Mouse (Mus musculus): ENCODE measurements around the gene Gjd3.
A peak's percentile ranks its signal among the peaks of the same experiment; 100 is the strongest.
"Not testable (repeated sequence)": the region's sequence is repeated elsewhere in the genome, so short reads cannot be mapped to it uniquely, and the experiment has no call there.

Gene Gjd3

DNA sequence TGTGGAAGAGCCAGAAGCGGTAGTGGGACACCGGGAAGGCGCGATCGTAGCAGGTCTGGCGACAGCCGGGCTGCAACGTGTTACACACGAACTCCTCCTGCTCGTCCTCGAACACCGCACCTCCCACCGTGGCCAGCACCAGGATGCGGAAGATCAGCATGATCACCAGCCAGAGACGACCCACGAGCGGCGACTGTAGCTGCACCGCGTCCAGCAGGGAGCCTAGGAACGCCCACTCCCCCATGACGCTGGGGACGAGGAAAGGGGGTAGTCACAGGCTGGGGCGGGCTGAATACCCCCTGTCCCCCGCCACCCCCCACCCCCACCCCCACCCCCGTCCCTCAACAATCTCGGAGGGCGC, at the start of gene Gjd3:
Gjd3 (minus strand) TSS at position 244 of the 361 bp plus-strand sequence.
- DNase-seq: no peak

DNA sequence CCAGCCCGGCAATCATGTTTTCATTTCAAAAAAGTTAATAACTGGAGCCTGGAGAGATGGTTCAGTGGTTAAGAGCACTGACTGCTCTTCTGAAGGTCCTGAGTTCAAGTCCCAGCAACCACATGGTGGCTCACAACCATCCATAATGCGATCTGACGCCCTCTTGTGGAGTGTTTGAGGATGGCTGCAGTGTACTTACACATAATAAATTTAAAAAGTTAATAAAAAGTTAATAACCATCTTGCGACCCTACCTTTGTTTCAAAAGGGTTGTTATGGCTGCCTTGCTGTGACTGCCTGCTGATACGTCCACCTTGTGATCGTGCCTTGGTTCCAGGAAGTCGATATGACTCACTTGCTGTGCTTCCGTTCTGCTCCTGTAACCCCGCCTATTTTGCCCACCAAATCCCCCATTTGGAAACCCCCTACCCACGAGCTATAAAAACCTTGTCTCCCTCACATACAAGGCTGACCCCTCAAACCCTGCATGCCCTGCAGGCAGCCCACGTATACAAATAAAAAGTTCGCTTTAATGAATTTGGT, 44.2 kb upstream of the Gjd3 start:
- DNase-seq: no peak

DNA sequence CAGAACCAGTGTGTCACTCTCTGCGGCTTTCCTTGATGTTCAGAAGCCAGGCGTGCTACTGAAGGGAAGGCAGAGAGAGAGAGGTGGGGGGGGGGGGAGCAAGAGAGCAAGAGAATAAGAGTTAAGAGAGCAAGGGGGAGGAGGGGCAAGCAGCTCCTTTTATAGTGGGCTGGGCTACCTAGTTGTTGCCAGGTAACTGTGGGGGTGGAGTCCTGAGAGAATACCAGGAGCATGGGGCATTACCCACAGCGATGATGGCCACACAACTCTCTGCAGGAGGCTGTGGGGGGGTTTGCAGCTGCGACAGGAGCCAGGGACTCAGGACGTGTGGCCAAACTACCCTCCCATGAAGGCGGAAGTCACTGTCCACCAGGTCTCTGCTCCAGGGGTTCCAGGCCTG, 43.1 kb upstream of the Gjd3 start:
- no peak for DNase-seq

DNA sequence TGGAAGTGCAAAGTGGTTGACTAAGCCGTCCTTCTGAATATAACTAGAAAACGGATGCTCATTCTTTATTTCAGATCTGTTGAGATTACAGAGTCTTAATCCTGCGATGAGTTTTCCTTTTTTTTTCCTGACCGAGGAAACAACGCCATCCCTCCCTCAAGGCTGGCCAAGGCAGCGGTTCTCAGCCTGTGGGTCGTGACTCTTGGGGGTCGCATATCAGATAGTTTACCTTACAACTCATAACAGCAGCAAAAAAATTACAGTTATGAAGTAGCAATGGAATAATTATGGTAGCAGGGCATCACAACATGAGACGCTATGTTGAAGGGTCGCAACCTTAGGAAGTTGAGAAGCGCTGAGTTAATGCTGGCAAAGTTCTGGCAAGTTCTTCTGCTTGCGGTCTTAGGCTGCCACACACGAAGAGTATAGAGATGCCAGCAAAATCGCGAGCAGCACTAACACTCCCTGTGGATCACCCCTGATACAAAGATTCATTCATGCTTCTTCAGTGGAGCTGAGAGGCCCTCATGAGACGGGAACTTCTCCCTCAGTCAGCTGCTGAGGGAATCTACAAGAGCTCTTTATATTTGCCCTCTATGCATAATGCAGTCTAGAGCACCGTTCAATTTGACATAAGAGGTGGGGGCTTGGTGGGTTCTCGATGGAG, 41.8 kb upstream of the Gjd3 start:
- peak in 1 of 2 experiments; percentile 8 for DNase-seq

DNA sequence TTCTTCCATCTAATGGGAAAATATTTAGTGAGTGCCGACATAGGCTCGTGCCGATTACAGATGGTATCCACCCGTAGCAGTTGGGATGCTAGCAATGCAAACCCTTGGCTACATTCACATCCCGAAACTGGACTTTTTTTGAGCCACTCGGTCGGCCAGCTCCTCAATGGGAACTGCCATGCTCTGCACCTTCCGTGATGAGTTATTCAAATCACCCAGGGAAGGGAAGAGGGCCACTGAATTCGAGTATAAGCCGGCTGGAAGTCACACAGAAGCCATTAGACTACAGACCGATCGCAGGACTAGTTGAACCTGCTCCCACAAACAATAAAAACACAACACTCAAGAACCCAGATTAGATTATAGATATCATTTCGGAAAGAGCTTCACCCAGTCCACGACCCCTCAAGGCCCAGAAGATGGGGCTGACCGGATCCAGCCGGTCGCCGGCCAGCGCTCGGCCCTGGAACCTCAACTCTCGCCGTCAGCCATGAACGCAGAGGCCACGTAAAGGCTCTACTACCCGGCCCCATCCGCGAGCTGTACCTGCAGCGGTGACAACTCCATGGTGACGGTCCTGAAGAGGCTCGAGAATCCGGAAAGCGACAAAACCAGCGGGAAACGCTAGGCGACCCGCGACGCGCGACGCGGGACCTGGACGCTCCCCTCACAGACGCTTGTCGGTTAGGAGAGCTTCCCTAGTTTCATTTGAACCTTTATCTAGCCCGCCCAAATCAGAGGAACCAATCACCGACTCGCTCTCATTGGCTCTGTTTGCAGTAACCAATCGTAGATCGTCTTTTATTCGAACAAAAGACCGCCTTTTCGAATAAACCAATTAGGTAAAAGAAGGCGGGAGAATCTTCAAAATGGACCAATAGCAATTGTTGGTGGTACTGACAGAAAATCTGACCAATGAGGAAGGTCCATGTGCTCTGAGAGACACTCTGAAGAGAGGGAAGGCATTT, 41.0 kb upstream of the Gjd3 start, which contains the start of gene Top2a:
Top2a (minus strand) TSS at position 690 of the 968 bp plus-strand sequence.
- peak; percentile 92 to 98 for DNase-seq

DNA sequence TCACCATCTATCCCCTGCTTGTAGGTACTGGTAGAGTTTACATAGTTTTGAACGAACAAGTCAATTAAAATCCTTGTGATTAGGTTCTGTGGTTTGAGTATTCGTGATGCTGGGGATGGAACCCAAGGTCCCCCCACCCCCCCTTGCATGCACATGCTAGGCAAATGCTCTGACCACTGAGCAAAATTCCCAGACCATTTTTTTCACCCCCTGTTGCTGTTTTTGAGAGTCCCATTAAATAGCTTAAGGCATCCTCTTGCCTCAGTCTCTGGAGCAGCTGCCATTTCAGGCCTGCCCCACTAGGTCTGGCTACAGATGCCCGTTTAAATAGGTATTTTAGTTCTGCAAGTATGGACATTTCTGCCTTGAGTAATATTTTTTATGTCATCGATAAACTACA, 40.3 kb upstream of the Gjd3 start:
- no peak for DNase-seq

DNA sequence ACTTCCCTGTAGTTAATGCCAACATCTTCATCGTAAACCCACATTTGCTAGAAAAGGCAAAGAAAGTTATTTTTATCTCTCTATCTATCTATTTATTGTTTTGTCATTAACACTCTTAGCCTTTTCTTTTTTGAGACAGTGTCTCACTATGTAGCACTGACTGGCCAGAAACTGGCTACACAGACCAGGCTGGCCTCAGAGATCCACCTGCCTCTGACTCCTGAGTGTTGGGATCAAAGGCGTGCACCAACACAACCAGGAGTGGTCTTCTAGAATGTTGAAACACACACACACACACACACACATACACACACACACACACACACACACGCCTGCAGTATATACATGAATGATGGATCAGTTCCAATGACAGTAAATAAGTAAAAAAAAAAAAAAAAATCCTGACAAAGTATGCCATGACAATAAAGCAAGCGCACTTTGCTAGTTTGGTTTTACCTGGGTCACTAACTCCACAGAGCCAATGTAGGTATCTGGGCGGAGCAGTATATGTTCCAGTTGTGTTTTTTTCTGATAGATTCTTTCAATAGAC, 39.6 kb upstream of the Gjd3 start:
- no peak for DNase-seq

DNA sequence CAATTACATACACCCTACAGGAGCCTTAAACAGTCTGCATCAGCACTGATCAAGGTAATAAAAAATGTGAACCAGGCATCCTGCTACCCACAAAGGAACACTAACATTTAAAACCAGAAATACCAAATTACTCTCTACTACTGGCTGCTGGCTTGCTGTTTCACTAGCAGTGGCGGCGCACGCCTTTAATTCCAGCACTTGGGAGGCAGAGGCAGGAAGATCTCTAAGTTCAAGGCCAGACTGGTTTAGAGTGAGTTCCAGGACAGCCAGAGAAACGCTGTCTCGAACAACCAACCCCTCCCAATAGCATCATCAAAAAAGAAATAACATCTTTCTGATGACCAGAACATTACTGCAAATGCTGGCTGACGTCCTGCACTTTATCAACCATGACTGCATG, 37.0 kb upstream of the Gjd3 start:
- DNase-seq: no peak

DNA sequence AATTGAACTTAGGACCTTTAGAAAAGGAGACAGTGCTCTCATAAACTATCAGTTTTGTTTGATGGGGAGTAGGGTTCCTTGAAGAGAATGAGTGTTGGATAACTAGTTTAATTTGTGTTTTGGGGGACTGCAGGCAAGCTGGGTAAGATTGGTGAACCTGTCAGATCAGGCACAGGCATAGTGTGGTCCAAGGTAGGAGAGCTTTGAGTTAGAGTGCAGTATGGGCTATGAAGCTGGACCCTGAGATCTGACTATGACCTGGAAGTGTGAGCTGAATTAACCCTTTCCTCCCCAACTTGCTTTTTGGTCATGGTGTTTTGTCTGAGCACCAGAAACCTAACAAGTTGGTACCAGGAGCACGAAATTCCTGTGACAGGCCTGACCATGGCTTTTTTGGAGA, 31.0 kb upstream of the Gjd3 start:
- DNase-seq: no peak

DNA sequence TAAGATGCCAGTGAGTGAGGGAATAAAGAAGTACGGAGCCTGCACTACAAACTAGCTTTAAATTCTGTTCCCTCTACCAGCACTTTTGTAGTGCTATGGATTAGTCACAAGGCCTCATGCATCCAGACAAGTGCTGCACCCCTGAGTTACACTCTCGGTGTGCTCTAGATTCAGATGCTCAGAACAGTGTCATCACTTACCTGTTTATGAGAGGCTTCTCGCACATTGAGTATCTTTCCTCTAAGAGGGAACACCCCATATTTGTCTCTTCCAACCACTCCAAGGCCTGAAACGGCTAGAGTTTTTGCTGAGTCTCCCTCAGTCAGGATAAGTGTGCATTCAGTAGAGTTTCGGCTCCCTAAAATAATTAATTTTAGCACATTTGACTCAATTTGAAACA, 27.9 kb upstream of the Gjd3 start:
- no peak for DNase-seq

DNA sequence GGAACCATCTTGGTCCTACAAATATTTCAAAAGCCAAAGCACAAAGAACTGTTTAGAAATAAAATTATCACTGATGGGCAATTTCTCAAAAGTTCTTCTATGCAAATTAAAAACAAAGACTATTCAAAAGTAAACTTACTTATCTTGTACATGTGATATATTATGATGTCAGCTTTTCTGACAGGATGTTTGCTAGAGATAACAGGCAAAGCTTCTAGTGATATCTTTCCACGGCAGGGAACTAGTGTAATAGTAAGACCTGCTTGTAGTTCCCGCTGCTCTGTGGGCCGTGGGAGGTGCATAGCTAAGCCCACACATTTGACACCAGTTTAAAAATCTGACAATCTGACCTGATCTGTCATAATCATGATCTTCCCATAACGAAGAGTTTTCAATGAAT, 27.3 kb upstream of the Gjd3 start:
- no peak for DNase-seq

DNA sequence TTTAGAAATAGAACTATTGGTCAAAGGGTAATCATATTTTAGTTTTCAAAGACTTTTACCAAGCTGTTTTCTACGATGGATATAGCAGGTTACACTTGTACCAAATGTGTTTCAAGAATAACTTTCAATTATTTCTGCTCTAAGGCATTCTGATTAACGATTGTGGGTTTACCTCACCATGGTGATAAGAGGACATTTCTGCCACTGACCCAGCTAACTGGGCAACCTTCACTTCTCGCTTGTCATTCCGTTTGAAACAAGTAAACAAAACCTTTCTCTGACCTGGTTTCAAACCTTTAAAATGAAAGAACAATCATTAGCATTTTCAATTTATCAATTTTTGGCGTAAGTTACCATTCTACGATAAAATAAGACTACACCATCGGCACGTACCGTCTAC, 24.0 kb upstream of the Gjd3 start:
- DNase-seq: no peak

DNA sequence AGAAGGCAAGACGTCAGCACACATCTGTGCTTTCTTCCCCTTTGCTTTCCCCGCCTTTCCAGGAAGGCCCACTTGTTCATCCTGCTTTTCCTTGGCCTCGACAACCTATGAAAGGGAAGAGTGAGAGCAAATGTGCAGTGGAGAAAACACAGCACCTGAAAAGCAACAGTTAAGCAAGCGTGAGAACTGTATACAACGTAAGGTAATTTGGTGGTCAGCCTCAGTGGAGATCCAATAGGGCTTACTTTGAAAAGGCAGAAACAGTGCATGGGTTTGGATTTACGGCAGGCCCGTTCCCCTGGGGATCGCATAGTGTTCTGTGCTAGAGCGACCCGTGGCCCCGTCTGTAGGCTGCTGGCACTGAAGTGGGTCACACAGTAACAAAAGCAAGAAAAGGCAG, 16.4 kb upstream of the Gjd3 start:
- no peak for DNase-seq

DNA sequence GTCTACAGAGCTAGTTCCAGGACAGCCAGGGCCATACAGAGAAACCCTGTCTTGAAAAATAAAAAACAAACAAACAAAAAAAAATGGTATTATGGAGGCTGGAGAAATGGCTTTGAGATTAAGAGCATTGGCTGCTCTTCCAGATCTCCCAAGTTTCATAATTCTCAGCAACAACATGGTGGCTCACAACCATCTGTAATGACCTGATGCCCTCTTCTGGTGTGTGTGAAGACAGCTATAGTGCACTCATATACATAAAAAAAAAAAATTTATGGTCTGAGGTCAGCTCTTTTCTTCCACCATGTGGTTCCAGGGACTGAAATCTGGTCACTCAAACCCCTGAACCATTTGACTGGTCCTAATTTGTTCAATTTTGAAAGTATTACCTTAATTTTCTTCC, 16.0 kb upstream of the Gjd3 start:
- no peak for DNase-seq

DNA sequence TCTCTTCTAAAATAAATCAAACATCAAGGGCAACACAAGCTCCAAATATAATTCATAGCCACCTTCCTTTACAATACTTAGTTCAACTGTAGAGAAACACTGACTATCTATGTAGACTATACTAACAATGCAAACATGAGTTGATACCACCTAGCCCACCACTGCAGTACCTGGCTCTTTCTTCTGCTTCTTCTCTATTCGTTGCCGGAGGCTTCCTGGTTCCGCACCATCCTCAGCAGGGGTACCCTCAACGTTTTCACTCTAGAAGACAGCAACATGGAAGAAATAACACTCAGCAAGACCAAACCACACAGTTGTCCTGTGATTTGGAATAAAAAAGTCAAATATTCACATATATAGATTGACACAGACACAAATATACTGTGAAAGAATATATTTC, 14.8 kb upstream of the Gjd3 start:
- DNase-seq: no peak

DNA sequence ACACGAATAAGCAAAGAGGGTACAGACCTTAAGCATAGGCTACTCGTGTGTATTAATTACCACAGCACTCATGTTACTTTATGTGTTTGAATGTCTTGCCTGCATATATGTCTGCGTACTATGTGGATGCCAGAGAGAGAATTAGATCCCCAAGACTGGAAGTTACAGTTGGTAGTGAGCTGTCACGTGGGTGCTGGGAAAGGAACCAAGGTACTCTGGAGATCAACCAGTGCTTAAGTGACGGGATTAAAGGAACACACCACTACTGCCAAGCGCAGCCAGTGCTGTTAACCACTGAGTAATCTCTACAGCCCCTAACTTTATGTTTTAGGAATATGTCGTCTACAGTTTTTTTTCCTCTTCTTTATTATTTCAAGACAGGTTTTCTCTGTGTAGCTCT, 13.2 kb upstream of the Gjd3 start:
- DNase-seq: no peak

DNA sequence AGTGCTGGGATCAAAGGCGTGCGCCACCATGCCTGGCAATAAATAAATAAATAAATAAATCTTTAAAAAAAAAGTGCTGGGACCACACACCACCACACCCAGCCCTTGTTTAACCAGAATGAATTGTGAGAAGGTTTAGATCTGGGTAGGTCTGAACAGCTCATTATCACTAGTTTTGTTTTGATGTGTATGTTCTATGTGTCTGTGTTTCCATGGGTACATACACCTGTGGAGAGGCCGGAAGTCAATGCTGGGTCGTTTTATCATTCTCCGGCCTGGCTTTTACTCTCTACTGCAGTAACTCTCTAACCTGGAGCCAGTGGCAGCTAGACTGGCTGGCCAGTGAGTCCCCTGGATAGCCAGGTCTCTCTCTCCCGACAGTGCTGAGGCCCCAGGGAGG, 8.1 kb upstream of the Gjd3 start:
- no peak for DNase-seq

DNA sequence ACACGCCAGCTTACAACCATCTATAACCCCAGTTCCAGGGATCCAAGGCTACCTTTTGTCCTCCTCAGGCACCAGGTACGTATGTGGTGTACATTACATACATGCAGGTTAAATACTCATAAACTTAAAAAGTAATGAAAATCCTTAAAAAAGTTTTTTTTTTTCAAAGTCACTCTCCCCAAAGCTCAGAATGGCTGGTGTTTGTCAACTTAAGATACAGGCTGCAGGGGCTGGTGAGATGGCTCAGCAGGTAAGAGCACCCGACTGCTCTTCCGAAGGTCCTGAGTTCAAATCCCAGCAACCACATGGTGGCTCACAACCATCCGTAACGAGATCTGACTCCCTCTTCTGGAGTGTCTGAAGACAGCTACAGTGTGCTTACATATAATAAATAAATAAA, 5.4 kb upstream of the Gjd3 start:
- DNase-seq: not testable (repeated sequence)

DNA sequence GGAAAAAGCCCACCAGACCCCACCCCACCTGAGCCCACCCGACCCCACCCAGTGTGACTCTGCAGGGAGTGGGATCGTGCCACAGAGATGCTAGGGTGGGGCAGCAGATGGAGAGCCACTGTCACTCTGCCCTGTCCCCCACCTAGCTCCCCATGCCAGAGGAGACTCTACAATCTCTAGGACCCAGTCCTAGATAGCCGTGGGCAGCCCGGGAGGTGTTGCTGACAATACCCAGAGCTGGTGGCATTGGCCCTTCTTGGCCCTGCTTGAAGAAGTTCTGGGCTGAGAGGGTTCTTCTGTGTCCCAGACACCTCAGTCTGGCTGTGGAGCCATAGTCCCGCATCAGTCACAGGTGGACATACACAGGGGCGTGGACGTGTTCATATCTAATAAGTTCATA, 2.7 kb upstream of the Gjd3 start:
- DNase-seq: no peak

DNA sequence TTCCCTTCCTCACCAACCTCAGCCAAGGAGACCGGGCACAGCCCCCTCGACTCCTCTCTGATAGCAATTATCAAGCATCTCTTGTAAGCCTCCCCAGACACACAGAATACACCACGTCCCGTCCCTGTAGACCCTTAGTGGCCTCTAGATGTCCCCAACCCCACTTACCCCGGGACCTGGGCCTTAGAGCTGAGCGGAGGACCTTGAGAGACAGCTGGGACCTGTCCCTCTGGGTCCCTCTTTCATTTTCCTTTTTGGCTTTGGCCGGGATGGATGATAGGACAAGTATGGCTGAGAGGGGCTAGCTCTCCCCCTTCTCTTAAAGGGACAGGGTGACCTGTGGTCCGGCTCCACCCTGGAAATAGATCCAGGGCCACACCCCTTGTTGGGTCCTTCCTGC, 735 bp upstream of the Gjd3 start:
- no peak for DNase-seq

DNA sequence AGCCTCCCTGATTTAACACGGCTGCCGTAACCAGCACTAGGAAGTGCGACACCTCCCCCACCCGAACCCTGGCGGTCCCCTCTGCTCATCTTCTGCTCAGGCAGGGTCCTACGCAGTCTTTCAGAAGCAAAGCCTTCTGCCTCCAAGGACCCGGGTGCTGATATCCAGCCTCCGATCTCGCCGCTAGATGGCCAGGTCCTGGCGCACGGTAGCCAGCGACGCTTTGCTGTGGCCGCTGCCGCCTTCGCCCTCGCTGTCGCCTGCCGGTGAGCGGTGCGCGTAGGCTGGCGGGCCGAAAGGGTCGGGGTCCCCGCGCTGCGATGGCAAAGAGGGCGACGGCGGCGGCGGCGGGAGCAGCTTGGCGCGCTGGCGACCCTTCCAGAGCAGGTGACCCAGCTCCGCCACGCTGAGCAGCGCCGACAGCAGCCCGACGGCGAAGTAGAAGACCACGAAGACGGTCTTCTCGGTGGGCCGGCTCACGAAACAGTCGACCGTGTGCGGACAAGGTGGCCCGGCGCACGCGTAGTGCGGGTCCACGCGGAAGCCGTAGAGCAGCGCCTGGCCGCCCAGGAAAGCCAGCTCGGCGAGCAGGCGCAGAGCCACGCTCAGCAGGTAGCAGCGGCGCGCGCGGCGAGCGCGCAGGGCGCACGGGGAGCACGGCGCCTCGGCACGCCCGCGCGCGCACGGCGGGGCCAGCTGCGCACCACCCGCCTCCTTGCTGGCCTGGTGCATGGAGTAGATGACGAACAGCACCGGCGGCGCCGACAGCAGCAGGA, 631 bp downstream of the Gjd3 start:
- DNase-seq: peak; percentile 87 to 90

DNA sequence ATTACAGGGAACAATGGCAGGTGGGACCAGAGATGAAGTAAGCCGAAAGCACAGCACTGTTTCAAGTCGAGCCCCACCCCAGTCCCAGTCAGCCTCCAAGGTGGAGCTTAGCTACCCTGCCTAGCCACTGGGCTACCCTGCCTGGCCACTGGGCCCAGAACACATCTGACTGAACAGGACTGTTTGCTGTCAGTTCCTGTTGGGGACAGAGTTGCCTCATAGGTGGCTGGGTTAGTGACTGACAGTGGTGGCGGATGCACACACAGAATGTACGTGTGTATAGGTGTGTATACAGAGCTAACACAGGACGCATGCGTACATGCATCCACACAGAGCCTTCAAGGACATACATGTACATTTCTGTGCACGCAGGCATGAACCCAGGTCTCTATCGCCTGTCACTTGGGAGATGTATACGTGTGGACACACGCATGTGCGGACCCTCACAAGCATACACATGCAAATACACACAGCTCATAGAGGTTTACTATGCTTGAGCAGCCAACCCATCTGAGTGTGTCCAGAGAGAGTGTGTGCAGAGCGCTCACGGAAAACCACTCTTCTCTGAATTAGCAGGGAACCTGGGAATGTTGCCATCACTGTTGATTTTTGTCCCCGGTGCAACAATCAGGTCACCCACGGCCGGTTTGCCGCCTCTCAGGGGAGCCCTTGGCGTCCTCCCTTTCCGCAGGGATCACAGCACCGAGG, 1.4 kb downstream of the Gjd3 start:
- DNase-seq: no peak

Data from cerebellum, postnatal 14 days (tissue).